Mouse (Mus musculus) neural tube, postnatal 0 days (tissue): Measurements from ENCODE around the gene Gm5141. TPM values are rescaled to one million over a fixed set of nuclear protein-coding genes. Genes with fewer than 3 reads are reported as not detected.

ENCODE experiments used
- microRNA counts: library from miRNA; unstranded; fragments of <30 nt; microRNA quantifications from one replicate; lab custom pipeline; 2015
- microRNA-seq: library from miRNA; unstranded; fragments of <30 nt; microRNA quantifications from one replicate; pipeline ENCODE4, GENCODE M21; 2016
- polyA plus RNA-seq: library from polyadenylated mRNA; unstranded; fragments of >200 nt; fragmentation: Nextera tagmentation; extraction: Ambion mirVana; gene quantifications from 2 replicates; pipeline ENCODE4 v1.2.1, GENCODE M21; 2015

The Gm5141 gene
- 7.5 and 7.7 TPM in 2 replicates for polyA plus RNA-seq

DNA sequence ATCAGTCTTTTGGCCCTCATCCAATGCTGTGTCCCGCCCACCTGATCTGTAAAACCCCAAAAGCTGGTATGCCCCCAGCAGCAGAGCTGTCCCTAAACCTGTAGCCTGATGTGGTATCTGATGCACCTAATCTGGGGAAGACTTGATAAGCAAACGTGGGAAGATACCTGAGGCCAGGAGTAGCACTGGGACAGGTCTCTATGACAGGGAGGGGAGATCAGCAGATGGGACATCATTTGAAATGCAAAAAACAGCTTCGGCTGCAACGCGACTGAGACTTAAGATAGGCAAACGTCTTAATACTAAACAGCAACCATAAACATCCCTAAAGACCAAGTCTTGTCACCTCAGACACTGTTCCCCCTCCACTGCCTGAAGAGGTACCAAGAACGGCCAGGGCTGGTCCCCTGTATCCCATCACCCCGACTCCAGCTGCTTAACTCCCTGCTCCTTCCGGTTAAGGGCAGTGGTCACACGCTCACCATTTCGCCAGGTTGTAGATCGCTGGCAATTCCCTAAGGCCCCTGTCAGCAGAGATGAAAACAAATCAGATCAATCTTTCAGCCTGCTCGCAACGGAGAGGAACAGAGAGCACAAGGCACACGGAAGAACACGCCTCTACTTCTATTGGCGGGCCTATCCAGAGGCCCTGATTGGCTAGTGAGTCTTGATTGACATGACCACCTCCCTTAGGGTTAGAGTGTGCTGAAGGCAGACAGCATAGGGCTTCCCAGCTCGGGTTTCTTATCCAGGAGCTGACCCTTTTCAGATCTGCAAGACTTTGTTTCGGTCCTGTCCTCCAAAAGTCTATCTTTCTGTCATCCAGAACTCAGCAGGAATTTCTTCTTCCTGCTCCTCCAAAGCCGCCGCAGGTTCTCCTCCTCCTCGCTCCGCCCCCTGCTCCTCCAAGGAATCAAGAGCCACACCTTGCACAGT lies at the start of gene Gm5141:
Gm5141 (minus strand) TSS at position 610 of the 936 bp plus-strand sequence.

DNA sequence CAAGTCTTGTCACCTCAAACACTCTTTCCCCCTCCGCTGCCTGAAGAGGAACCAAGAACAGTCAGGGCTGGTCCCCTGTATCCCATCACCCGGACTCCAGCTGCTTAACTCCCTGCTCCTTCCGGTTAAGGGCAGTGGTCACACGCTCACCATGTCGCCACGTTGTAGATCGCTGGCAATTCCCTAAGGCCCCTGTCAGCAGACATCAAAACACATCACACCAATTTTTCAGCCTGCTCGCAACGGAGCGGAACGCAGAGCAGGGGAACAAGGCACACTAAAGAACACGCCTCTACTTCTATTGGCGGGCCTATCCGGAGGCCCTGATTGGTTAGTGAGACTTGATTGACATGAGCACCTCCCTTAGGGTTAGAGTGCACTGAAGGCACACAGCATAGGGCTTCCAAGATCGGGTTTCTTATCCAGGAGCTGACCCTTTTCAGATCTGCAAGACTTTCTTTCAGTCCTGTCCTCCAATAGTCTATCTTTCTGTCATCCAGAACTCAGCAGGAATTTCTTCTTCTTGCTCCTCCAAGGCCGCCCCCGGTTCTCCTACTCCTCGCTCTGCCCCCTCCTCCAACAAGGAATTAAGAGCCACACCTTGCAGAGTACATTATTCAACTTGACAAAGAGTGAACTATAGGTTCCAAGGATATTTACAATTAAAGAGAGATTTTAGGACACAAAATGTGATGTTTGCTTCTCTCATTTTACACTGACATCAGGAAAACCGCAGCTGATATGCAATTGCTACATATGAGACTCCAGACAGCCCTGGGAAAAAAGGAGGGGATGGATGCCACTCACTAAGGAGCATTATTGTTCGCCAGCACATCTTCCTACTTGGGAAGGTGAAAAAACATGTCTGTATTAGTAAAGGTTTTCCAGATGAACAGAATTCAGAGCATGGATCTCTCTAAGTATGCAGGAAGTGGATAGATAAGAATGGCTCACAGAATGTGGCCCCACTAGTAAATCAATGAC lies 24.9 kb downstream of the Gm5141 start, which contains the start of gene Platr25:
Platr25 (minus strand) TSS at position 278 of the 984 bp plus-strand sequence.

MicroRNAs within 50 kb of the gene (microRNA counts, 519-probe panel; counts per million panel counts)
- 40.5 counts per million for microRNA mmu-miR-713 (lab: Ali Mortazavi, UCI)

Small RNA genes within 50 kb of the gene (microRNA-seq; reads per million reads assigned to microRNA genes)
- gene Gm24588 (not detected), gene Mir713 (not detected)

Other genes with a start within 250 kb of the Gm5141 start
- 1.6 TPM in 1 of 2 replicates, not detected in the other for gene Zfp935, start 227.3 kb downstream of the Gm5141 start, polyA plus RNA-seq
- 8.3 and 8.9 TPM in 2 replicates for gene Zfp934, start 214.6 kb downstream of the Gm5141 start, polyA plus RNA-seq
- 4.5 and 5.2 TPM in 2 replicates for gene 6720489N17Rik, start 161.6 kb downstream of the Gm5141 start, polyA plus RNA-seq
- gene Platr25, start 25.1 kb downstream of the Gm5141 start, polyA plus RNA-seq = 16.6 and 18.1 TPM in 2 replicates
- gene Fbp2, start 72.6 kb upstream of the Gm5141 start, polyA plus RNA-seq = 1.0 and 1.1 TPM in 2 replicates
- gene Fbp1, start 102.5 kb upstream of the Gm5141 start, polyA plus RNA-seq = 0.63 and 2.1 TPM in 2 replicates
- gene 2010111I01Rik, start 179.1 kb upstream of the Gm5141 start, polyA plus RNA-seq = 27.5 and 28.7 TPM in 2 replicates